In genomic region chr2:26526443-26527257, GRCm38 (mm10) we compare ENCODE assay signal across 9 mouse cellular contexts. TPM values are rescaled to one million over a fixed set of nuclear protein-coding genes. Genes with fewer than 3 reads are reported as not detected.
DNase-seq lines count a peak whose midpoint lies in the region; ATAC-seq and TF ChIP-seq lines count a peak whose summit lies in the region.
"Had no signal": no experiment of that assay in that cellular context is flagged by ENCODE, and none has a peak within 500 bp of the region (broad histone marks: within the 10 kb centered on the region; RNA-seq: fewer than 3 reads in every experiment).

No protein-coding gene starts in this region.

- no peak overlapping the region for H3K9ac ChIP-seq in midbrain, embryonic 13.5 days (replicated peaks)
- no peak overlapping the region for H3K9ac ChIP-seq in midbrain, embryonic 11.5 days (ENCODE audit: low read length)
- no peak overlapping the region for H3K9ac ChIP-seq in heart, postnatal 0 days (replicated peaks; ENCODE audit: low read depth, low read length)
- no peak overlapping the region for H3K9ac ChIP-seq in limb, embryonic 12.5 days (replicated peaks)
- H3K9ac ChIP-seq: forebrain, postnatal 0 days had no signal

- H3K27me3 ChIP-seq in midbrain, embryonic 13.5 days, result no peaks in the 10 kb centered on the region
- H3K27me3 ChIP-seq in midbrain, embryonic 11.5 days (ENCODE audit: control insufficient read depth, insufficient read depth, low read length), result no peaks in the 10 kb centered on the region
- H3K27me3 ChIP-seq in heart, postnatal 0 days (ENCODE audit: control insufficient read depth, insufficient read depth, low read length), result no peaks in the 10 kb centered on the region
- H3K27me3 ChIP-seq in limb, embryonic 12.5 days, result no peaks in the 10 kb centered on the region
- H3K27me3 ChIP-seq: Patski had no signal

- no peak for TF ChIP-seq EP300 in heart, postnatal 0 days (IDR thresholded peaks at IDR 0.05; ENCODE audit: low read depth)

- no peak for ATAC-seq in midbrain, embryonic 13.5 days
- no peak for ATAC-seq in midbrain, embryonic 11.5 days (ENCODE audit: low FRiP score)
- peak; percentile 42 for ATAC-seq in heart, postnatal 0 days (ENCODE audit: insufficient read depth, low read depth)
- peak; percentile 54; the same call in 1 of the 2 replicates for ATAC-seq in limb, embryonic 12.5 days (ENCODE audit: insufficient number of reproducible peaks, insufficient read depth, low FRiP score, low TSS enrichment, low read depth)
- no peak for ATAC-seq in CD4-positive, CD25-positive, alpha-beta regulatory T cell, adult 4 months
- ATAC-seq: forebrain, postnatal 0 days had no signal

- H3K4me1 ChIP-seq in midbrain, embryonic 13.5 days (replicated peaks), result peaks cover 5% of the 10 kb centered on the region; the same call in 1 of the 2 replicates
- H3K4me1 ChIP-seq in midbrain, embryonic 11.5 days (ENCODE audit: control insufficient read depth, insufficient read depth, low read length), result peaks cover 5% of the 10 kb centered on the region; the same call in 1 of the 2 replicates
- peaks cover 7% of the 10 kb centered on the region for H3K4me1 ChIP-seq in heart, postnatal 0 days (ENCODE audit: control insufficient read depth, insufficient read depth)
- H3K4me1 ChIP-seq in limb, embryonic 12.5 days (replicated peaks), result peaks cover 42% of the 10 kb centered on the region

- peak overlapping the region; percentile 40; the same call in 1 of the 2 replicates for H3K27ac ChIP-seq in midbrain, embryonic 13.5 days
- H3K27ac ChIP-seq in midbrain, embryonic 11.5 days (ENCODE audit: low read depth, low read length), result no peak overlapping the region
- H3K27ac ChIP-seq in heart, postnatal 0 days (ENCODE audit: low read depth), result peak overlapping the region; percentile 85
- peak overlapping the region; percentile 87 for H3K27ac ChIP-seq in limb, embryonic 12.5 days

- DNase-seq in midbrain, embryonic 11.5 days (ENCODE audit: low spot score, missing footprints), result no peak
- no peak for DNase-seq in heart, postnatal 0 days (ENCODE audit: low spot score)
- no peak for DNase-seq in right cerebral cortex, postnatal 14 days
- DNase-seq in embryo, embryonic 11 days, result no peak
- DNase-seq: forebrain, postnatal 0 days had no signal

- TF ChIP-seq CTCF in heart, postnatal 0 days (IDR thresholded peaks at IDR 0.05; ENCODE audit: low read depth), result no peak

- no peak overlapping the region for H3K4me3 ChIP-seq in midbrain, embryonic 13.5 days (replicated peaks)
- H3K4me3 ChIP-seq in midbrain, embryonic 11.5 days (ENCODE audit: low read depth, low read length), result no peak overlapping the region
- H3K4me3 ChIP-seq in heart, postnatal 0 days (ENCODE audit: low read depth, low read length), result no peak overlapping the region
- no peak overlapping the region for H3K4me3 ChIP-seq in limb, embryonic 12.5 days (replicated peaks)

- no peaks in the 10 kb centered on the region for H3K9me3 ChIP-seq in midbrain, embryonic 13.5 days
- no peaks in the 10 kb centered on the region for H3K9me3 ChIP-seq in midbrain, embryonic 11.5 days (ENCODE audit: control insufficient read depth, low read length)
- H3K9me3 ChIP-seq in heart, postnatal 0 days (replicated peaks; ENCODE audit: control insufficient read depth, low read length), result no peaks in the 10 kb centered on the region
- H3K9me3 ChIP-seq in limb, embryonic 12.5 days, result no peaks in the 10 kb centered on the region

- H3K4me2 ChIP-seq in midbrain, embryonic 13.5 days (replicated peaks), result no peak overlapping the region
- H3K4me2 ChIP-seq in midbrain, embryonic 11.5 days, result no peak overlapping the region
- no peak overlapping the region for H3K4me2 ChIP-seq in heart, postnatal 0 days (ENCODE audit: low read depth, low read length)
- peak overlapping the region; percentile 26 for H3K4me2 ChIP-seq in limb, embryonic 12.5 days

- H3K36me3 ChIP-seq in midbrain, embryonic 13.5 days, result no peaks in the 10 kb centered on the region
- no peaks in the 10 kb centered on the region for H3K36me3 ChIP-seq in midbrain, embryonic 11.5 days (ENCODE audit: control insufficient read depth, insufficient read depth, low read length)
- H3K36me3 ChIP-seq in heart, postnatal 0 days (replicated peaks; ENCODE audit: control insufficient read depth, insufficient read depth, low read length), result no peaks in the 10 kb centered on the region
- no peaks in the 10 kb centered on the region for H3K36me3 ChIP-seq in limb, embryonic 12.5 days

- 53% methylated on average over 11 of the region's 11 CpGs for WGBS in midbrain, embryonic 13.5 days
- WGBS in midbrain, embryonic 11.5 days, result 62% methylated on average over 11 of the region's 11 CpGs
- WGBS in heart, postnatal 0 days, result 44% methylated on average over 11 of the region's 11 CpGs
- WGBS in limb, embryonic 12.5 days, result 13% methylated on average over 11 of the region's 11 CpGs

RNA-seq across cellular contexts. Expression of gene Notch1, which starts 10.2 kb away (rescaled TPM):
- polyA plus RNA-seq in midbrain, embryonic 13.5 days (2015; fragmentation: Nextera tagmentation; extraction: Ambion mirVana), result 21.4 and 27.9 TPM in 2 replicates
- 40.8 and 47.5 TPM in 2 replicates for polyA plus RNA-seq in midbrain, embryonic 11.5 days (2014; fragmentation: Nextera tagmentation; extraction: Ambion mirVana)
- total RNA-seq in heart, postnatal 0 days (2014; rRNA removed; ENCODE audit: low replicate concordance), result 54.0 and 63.3 TPM in 2 replicates
- 4.9 and 5.7 TPM in 2 replicates for polyA plus RNA-seq in heart, postnatal 0 days (2015; fragmentation: Nextera tagmentation; extraction: Ambion mirVana)
- 13.7 and 14.0 TPM in 2 replicates for polyA plus RNA-seq in limb, embryonic 12.5 days (2016; fragmentation: Nextera tagmentation; extraction: Ambion mirVana)
- polyA plus RNA-seq in CD4-positive, CD25-positive, alpha-beta regulatory T cell, adult 4 months (2017; shearing (Covaris generic)), result 10 to 100 TPM; 21.9 to 33.0 TPM

RNA-seq across cellular contexts. Expression of gene Egfl7, which starts 53.2 kb away (rescaled TPM):
- 44.9 and 55.9 TPM in 2 replicates for polyA plus RNA-seq in midbrain, embryonic 13.5 days (2015; fragmentation: Nextera tagmentation; extraction: Ambion mirVana)
- 52.6 and 58.3 TPM in 2 replicates for polyA plus RNA-seq in midbrain, embryonic 11.5 days (2014; fragmentation: Nextera tagmentation; extraction: Ambion mirVana)
- 375 and 401 TPM in 2 replicates for total RNA-seq in heart, postnatal 0 days (2014; rRNA removed; ENCODE audit: low replicate concordance)
- 158 and 159 TPM in 2 replicates for polyA plus RNA-seq in heart, postnatal 0 days (2015; fragmentation: Nextera tagmentation; extraction: Ambion mirVana)
- 77.4 and 82.1 TPM in 2 replicates for polyA plus RNA-seq in limb, embryonic 12.5 days (2016; fragmentation: Nextera tagmentation; extraction: Ambion mirVana)
- not detected for polyA plus RNA-seq in CD4-positive, CD25-positive, alpha-beta regulatory T cell, adult 4 months (2017; shearing (Covaris generic))

RNA-seq across cellular contexts. Expression of gene Gm20532, which starts 59.8 kb away (rescaled TPM):
- polyA plus RNA-seq in midbrain, embryonic 13.5 days (2015; fragmentation: Nextera tagmentation; extraction: Ambion mirVana), result not detected in 2 replicates
- polyA plus RNA-seq in midbrain, embryonic 11.5 days (2014; fragmentation: Nextera tagmentation; extraction: Ambion mirVana), result not detected in 2 replicates
- total RNA-seq in heart, postnatal 0 days (2014; rRNA removed; ENCODE audit: low replicate concordance), result not detected in 2 replicates
- not detected in 2 replicates for polyA plus RNA-seq in heart, postnatal 0 days (2015; fragmentation: Nextera tagmentation; extraction: Ambion mirVana)
- polyA plus RNA-seq in limb, embryonic 12.5 days (2016; fragmentation: Nextera tagmentation; extraction: Ambion mirVana), result 0.31 TPM in 1 of 2 replicates, not detected in the other
- not detected for polyA plus RNA-seq in CD4-positive, CD25-positive, alpha-beta regulatory T cell, adult 4 months (2017; shearing (Covaris generic))
- total RNA-seq: forebrain, postnatal 0 days had no signal
- polyA plus RNA-seq: forebrain, postnatal 0 days; Patski had no signal

Comparison
In these comparisons a context has a peak if more than half of its experiments do, and no peak if none do; other contexts are left out.
1. ATAC-seq: peak in heart, postnatal 0 days (single experiment) and limb, embryonic 12.5 days (single experiment); none in midbrain, embryonic 13.5 days (single experiment), midbrain, embryonic 11.5 days (single experiment) and CD4-positive, CD25-positive, alpha-beta regulatory T cell, adult 4 months (single experiment).
2. RNA of gene Egfl7, which starts 53.2 kb away (polyA plus RNA-seq): 158 to 159 TPM in heart, postnatal 0 days, 77.4 to 82.1 TPM in limb, embryonic 12.5 days, 52.6 to 58.3 TPM in midbrain, embryonic 11.5 days and 44.9 to 55.9 TPM in midbrain, embryonic 13.5 days; not detected in CD4-positive, CD25-positive, alpha-beta regulatory T cell, adult 4 months; every median in the first group is over 10 times any median in the second.